Mouse (Mus musculus) spleen, adult 2 months (tissue): Measurements from ENCODE around the gene Amz2.

Experiments used
- CTCF ChIP-seq: fragments of 200-500 bp; IDR thresholded peaks from 2 replicates; pipeline ENCODE4 v1.5.1; 2011; ENCODE audit warnings: mild to moderate bottlenecking, inconsistent platforms; ENCODE audit not compliant: insufficient read depth, insufficient read length, insufficient replicate concordance; ENCODE audit errors: extremely low read depth
- POLR2A ChIP-seq: fragments of 200-500 bp; IDR thresholded peaks from 2 replicates; pipeline ENCODE4 v1.6.1; 2011; ENCODE audit warnings: low read depth, low read length, inconsistent platforms

GRCm38 (mm10) chr11:109474086-109474742, 48.5 kb downstream of the Amz2 start:
- TF ChIP-seq CTCF (no peak), POLR2A (no peak)
